Mouse (Mus musculus): ENCODE measurements around the gene Exph5. TPM values are rescaled to one million over a fixed set of nuclear protein-coding genes. Genes with fewer than 3 reads are reported as not detected.

Gene Exph5
- polyA plus RNA-seq, 1 experiment from 2014 or later, result 0.41 TPM

GRCm38 (mm10) chr9:53340969-53341368 is 39.5 kb downstream of the Exph5 start:
- no peaks in the 10 kb centered on the region for H3K4me1 ChIP-seq (replicated peaks; ENCODE audit: control insufficient read depth, insufficient read depth, low read length)
- H3K27ac ChIP-seq (ENCODE audit: low read depth, low read length), result no peak overlapping the region
- H3K9ac ChIP-seq (ENCODE audit: low read depth, low read length), result no peak overlapping the region
- H3K9me3 ChIP-seq (ENCODE audit: control insufficient read depth, low read length), result no peaks in the 10 kb centered on the region
- H3K27me3 ChIP-seq (replicated peaks; ENCODE audit: control insufficient read depth, insufficient read depth, low read length), result peaks cover 15% of the 10 kb centered on the region
- ATAC-seq (replicated peaks; ENCODE audit: low FRiP score) (no peak), DNase-seq (ENCODE audit: low spot score) (peak; percentile 36)
- WGBS, result 12% methylated on average over 14 of the region's 14 CpGs
- no peaks in the 10 kb centered on the region for H3K36me3 ChIP-seq (ENCODE audit: control insufficient read depth, insufficient read depth, low read length)
- H3K4me2 ChIP-seq, result peak overlapping the region; percentile 52
- H3K4me3 ChIP-seq (ENCODE audit: low read depth, low read length), result peak overlapping the region; percentile 32

- DNase-seq (ENCODE audit: low spot score) (no peak), ATAC-seq (replicated peaks; ENCODE audit: low FRiP score) (no peak)
- H3K4me2 ChIP-seq, result no peak overlapping the region; the same call in 1 of the 2 replicates
- no peak overlapping the region for H3K9ac ChIP-seq (ENCODE audit: low read depth, low read length)
- H3K36me3 ChIP-seq (ENCODE audit: control insufficient read depth, insufficient read depth, low read length), result no peaks in the 10 kb centered on the region
- no peak overlapping the region for H3K4me3 ChIP-seq (ENCODE audit: low read depth, low read length)
- H3K9me3 ChIP-seq (ENCODE audit: control insufficient read depth, low read length), result no peaks in the 10 kb centered on the region
- H3K27ac ChIP-seq (ENCODE audit: low read depth, low read length), result no peak overlapping the region
- 69% methylated on average over 3 of the region's 3 CpGs for WGBS
- H3K4me1 ChIP-seq (replicated peaks; ENCODE audit: control insufficient read depth, insufficient read depth, low read length), result no peaks in the 10 kb centered on the region
- H3K27me3 ChIP-seq (replicated peaks; ENCODE audit: control insufficient read depth, insufficient read depth, low read length), result peaks cover 15% of the 10 kb centered on the region
These were observed 40.5 kb downstream of the Exph5 start for GRCm38 (mm10) chr9:53341981-53342380.

GRCm38 (mm10) chr9:53344646-53345432 is 43.4 kb downstream of the Exph5 start:
- WGBS, result 83% methylated on average over 9 of the region's 9 CpGs
- Histone ChIP-seq H3K27me3 (replicated peaks; ENCODE audit: control insufficient read depth, insufficient read depth, low read length) (peaks cover 12% of the 10 kb centered on the region), H3K4me2 (no peak overlapping the region), H3K9ac (ENCODE audit: low read depth, low read length) (no peak overlapping the region), H3K4me1 (replicated peaks; ENCODE audit: control insufficient read depth, insufficient read depth, low read length) (no peaks in the 10 kb centered on the region), H3K27ac (ENCODE audit: low read depth, low read length) (no peak overlapping the region), H3K36me3 (ENCODE audit: control insufficient read depth, insufficient read depth, low read length) (no peaks in the 10 kb centered on the region), H3K4me3 (ENCODE audit: low read depth, low read length) (no peak overlapping the region), H3K9me3 (ENCODE audit: control insufficient read depth, low read length) (no peaks in the 10 kb centered on the region)
- no peak for DNase-seq (ENCODE audit: low spot score)
- no peak for ATAC-seq (replicated peaks; ENCODE audit: low FRiP score)

- ATAC-seq (replicated peaks; ENCODE audit: low FRiP score) (no peak), DNase-seq (ENCODE audit: low spot score) (no peak)
- Histone ChIP-seq H3K9me3 (ENCODE audit: control insufficient read depth, low read length) (no peaks in the 10 kb centered on the region), H3K4me3 (ENCODE audit: low read depth, low read length) (no peak overlapping the region), H3K27ac (ENCODE audit: low read depth, low read length) (no peak overlapping the region), H3K36me3 (ENCODE audit: control insufficient read depth, insufficient read depth, low read length) (no peaks in the 10 kb centered on the region), H3K4me1 (replicated peaks; ENCODE audit: control insufficient read depth, insufficient read depth, low read length) (no peaks in the 10 kb centered on the region), H3K27me3 (replicated peaks; ENCODE audit: control insufficient read depth, insufficient read depth, low read length) (peaks cover 7% of the 10 kb centered on the region), H3K4me2 (no peak overlapping the region), H3K9ac (ENCODE audit: low read depth, low read length) (no peak overlapping the region)
- 59% methylated on average over 3 of the region's 3 CpGs for whole genome bisulfite sequencing
These were observed 44.3 kb downstream of the Exph5 start for GRCm38 (mm10) chr9:53345728-53346127.

- ATAC-seq (replicated peaks; ENCODE audit: low FRiP score) (no peak), DNase-seq (ENCODE audit: low spot score) (no peak)
- Histone ChIP-seq H3K9ac (ENCODE audit: low read depth, low read length) (no peak overlapping the region), H3K27me3 (replicated peaks; ENCODE audit: control insufficient read depth, insufficient read depth, low read length) (0 out of 2 replicates have a peak, but pooled peaks cover 2% of the 10 kb centered on the region), H3K4me2 (no peak overlapping the region), H3K4me3 (ENCODE audit: low read depth, low read length) (no peak overlapping the region), H3K4me1 (replicated peaks; ENCODE audit: control insufficient read depth, insufficient read depth, low read length) (no peaks in the 10 kb centered on the region), H3K27ac (ENCODE audit: low read depth, low read length) (no peak overlapping the region), H3K9me3 (ENCODE audit: control insufficient read depth, low read length) (no peaks in the 10 kb centered on the region), H3K36me3 (ENCODE audit: control insufficient read depth, insufficient read depth, low read length) (no peaks in the 10 kb centered on the region)
- 57% methylated on average over 6 of the region's 6 CpGs for WGBS
These were observed 44.9 kb downstream of the Exph5 start for GRCm38 (mm10) chr9:53346402-53346801.

- Histone ChIP-seq H3K4me3 (ENCODE audit: low read depth, low read length) (no peak overlapping the region), H3K27me3 (replicated peaks; ENCODE audit: control insufficient read depth, insufficient read depth, low read length) (no peaks in the 10 kb centered on the region), H3K27ac (ENCODE audit: low read depth, low read length) (no peak overlapping the region), H3K36me3 (ENCODE audit: control insufficient read depth, insufficient read depth, low read length) (no peaks in the 10 kb centered on the region), H3K9me3 (ENCODE audit: control insufficient read depth, low read length) (no peaks in the 10 kb centered on the region), H3K4me1 (replicated peaks; ENCODE audit: control insufficient read depth, insufficient read depth, low read length) (no peaks in the 10 kb centered on the region), H3K9ac (ENCODE audit: low read depth, low read length) (no peak overlapping the region), H3K4me2 (no peak overlapping the region)
- 81% methylated on average over 1 of the region's 1 CpGs for WGBS
- DNase-seq (ENCODE audit: low spot score) (no peak), ATAC-seq (replicated peaks; ENCODE audit: low FRiP score) (no peak)
These were observed 47.7 kb downstream of the Exph5 start for GRCm38 (mm10) chr9:53349211-53349610.

GRCm38 (mm10) chr9:53350331-53350730 is 48.9 kb downstream of the Exph5 start:
- 81% methylated on average over 2 of the region's 2 CpGs for WGBS
- no peaks in the 10 kb centered on the region for H3K9me3 ChIP-seq (ENCODE audit: control insufficient read depth, low read length)
- ATAC-seq (replicated peaks; ENCODE audit: low FRiP score), result no peak
- H3K27me3 ChIP-seq (replicated peaks; ENCODE audit: control insufficient read depth, insufficient read depth, low read length), result no peaks in the 10 kb centered on the region
- no peak for DNase-seq (ENCODE audit: low spot score)
- no peaks in the 10 kb centered on the region for H3K36me3 ChIP-seq (ENCODE audit: control insufficient read depth, insufficient read depth, low read length)
- H3K4me3 ChIP-seq (ENCODE audit: low read depth, low read length), result no peak overlapping the region
- no peaks in the 10 kb centered on the region for H3K4me1 ChIP-seq (replicated peaks; ENCODE audit: control insufficient read depth, insufficient read depth, low read length)
- no peak overlapping the region for H3K9ac ChIP-seq (ENCODE audit: low read depth, low read length)
- H3K4me2 ChIP-seq, result no peak overlapping the region
- H3K27ac ChIP-seq (ENCODE audit: low read depth, low read length), result no peak overlapping the region

GRCm38 (mm10) chr9:53351899-53352298 is 50.4 kb downstream of the Exph5 start:
- no peaks in the 10 kb centered on the region for H3K36me3 ChIP-seq (ENCODE audit: control insufficient read depth, insufficient read depth, low read length)
- H3K27me3 ChIP-seq (replicated peaks; ENCODE audit: control insufficient read depth, insufficient read depth, low read length), result no peaks in the 10 kb centered on the region
- H3K4me2 ChIP-seq, result no peak overlapping the region
- ATAC-seq (replicated peaks; ENCODE audit: low FRiP score) (no peak), DNase-seq (ENCODE audit: low spot score) (no peak)
- H3K9ac ChIP-seq (ENCODE audit: low read depth, low read length), result no peak overlapping the region
- H3K4me3 ChIP-seq (ENCODE audit: low read depth, low read length), result no peak overlapping the region
- no peaks in the 10 kb centered on the region for H3K4me1 ChIP-seq (replicated peaks; ENCODE audit: control insufficient read depth, insufficient read depth, low read length)
- no peak overlapping the region for H3K27ac ChIP-seq (ENCODE audit: low read depth, low read length)
- no peaks in the 10 kb centered on the region for H3K9me3 ChIP-seq (ENCODE audit: control insufficient read depth, low read length)
- WGBS, result 87% methylated on average over 6 of the region's 6 CpGs

GRCm38 (mm10) chr9:53353161-53353560 is 51.7 kb downstream of the Exph5 start:
- H3K9me3 ChIP-seq (ENCODE audit: control insufficient read depth, low read length), result no peaks in the 10 kb centered on the region
- DNase-seq (ENCODE audit: low spot score), result no peak
- no peaks in the 10 kb centered on the region for H3K4me1 ChIP-seq (replicated peaks; ENCODE audit: control insufficient read depth, insufficient read depth, low read length)
- ATAC-seq (replicated peaks; ENCODE audit: low FRiP score), result no peak
- no peaks in the 10 kb centered on the region for H3K27me3 ChIP-seq (replicated peaks; ENCODE audit: control insufficient read depth, insufficient read depth, low read length)
- no peak overlapping the region for H3K4me2 ChIP-seq
- no peaks in the 10 kb centered on the region for H3K36me3 ChIP-seq (ENCODE audit: control insufficient read depth, insufficient read depth, low read length)
- no peak overlapping the region for H3K4me3 ChIP-seq (ENCODE audit: low read depth, low read length)
- H3K27ac ChIP-seq (ENCODE audit: low read depth, low read length), result no peak overlapping the region
- WGBS, result 80% methylated on average over 5 of the region's 5 CpGs
- H3K9ac ChIP-seq (ENCODE audit: low read depth, low read length), result no peak overlapping the region

All from liver, embryonic 11.5 days (tissue).